Comparison of ENCODE assay signal across 28 mouse cellular contexts in the genomic region with DNA sequence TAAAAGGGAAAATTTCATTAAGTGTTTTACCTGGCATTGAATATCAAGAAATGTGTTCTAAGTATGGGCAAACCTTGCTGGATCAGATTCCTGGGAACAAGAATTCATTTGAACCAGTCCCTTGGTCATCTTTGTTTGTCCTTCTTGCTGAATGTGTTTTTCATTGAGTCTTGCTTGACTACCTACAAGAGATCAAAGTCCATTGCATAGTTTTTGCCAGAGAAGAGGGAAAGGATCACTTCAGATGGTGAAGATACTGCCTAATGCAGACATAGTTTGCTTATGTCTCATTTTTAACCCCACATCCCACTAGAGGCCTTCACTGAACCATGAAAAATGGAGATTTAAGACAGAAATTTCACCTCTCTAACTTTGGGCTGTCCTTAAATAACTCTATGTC.
"Had no signal": no experiment of that assay in that cellular context is flagged by ENCODE, and none has a peak within 500 bp of the region (broad histone marks: within the 10 kb centered on the region; RNA-seq: fewer than 3 reads in every experiment).

No protein-coding gene starts in this region.

- H3K27ac ChIP-seq: embryonic facial prominence, embryonic 10.5 days; embryonic facial prominence, embryonic 12.5 days; embryonic facial prominence, embryonic 13.5 days; embryonic facial prominence, embryonic 15.5 days; forebrain, embryonic 10.5 days; forebrain, embryonic 12.5 days; forebrain, embryonic 13.5 days; forebrain, embryonic 15.5 days; gastrocnemius, adult 2 months had no signal

- H3K4me3 ChIP-seq: embryonic facial prominence, embryonic 10.5 days; embryonic facial prominence, embryonic 12.5 days; embryonic facial prominence, embryonic 13.5 days; embryonic facial prominence, embryonic 15.5 days; erythroblast, embryonic 14.5 days; forebrain, embryonic 10.5 days; forebrain, embryonic 12.5 days; forebrain, embryonic 13.5 days; forebrain, embryonic 15.5 days; gastrocnemius, adult 2 months had no signal

- DNase-seq: cerebellum, adult 2 months; cerebellum, adult 8-10 months; cerebellum, adult 9-10 months; cerebellum, adult 9-11 months; cerebellum, postnatal 10 days; cerebellum, postnatal 14 days; cerebellum, postnatal 25 days; cerebellum, postnatal 36 days; embryo, embryonic 11 days; forebrain, postnatal 0 days; gastrocnemius, adult 2 months; gastrocnemius, postnatal 10 days; gastrocnemius, postnatal 14 days; gastrocnemius, postnatal 25 days; gastrocnemius, postnatal 36 days; heart, adult 11 months; heart, adult 18-20 months had no signal

- H3K27me3 ChIP-seq: embryonic facial prominence, embryonic 12.5 days; embryonic facial prominence, embryonic 13.5 days; embryonic facial prominence, embryonic 15.5 days; forebrain, embryonic 12.5 days; forebrain, embryonic 13.5 days; forebrain, embryonic 15.5 days had no signal

- H3K9me3 ChIP-seq: embryonic facial prominence, embryonic 10.5 days; embryonic facial prominence, embryonic 12.5 days; embryonic facial prominence, embryonic 13.5 days; embryonic facial prominence, embryonic 15.5 days; forebrain, embryonic 10.5 days; forebrain, embryonic 12.5 days; forebrain, embryonic 13.5 days; forebrain, embryonic 15.5 days had no signal

- H3K36me3 ChIP-seq: embryonic facial prominence, embryonic 10.5 days; embryonic facial prominence, embryonic 12.5 days; embryonic facial prominence, embryonic 13.5 days; embryonic facial prominence, embryonic 15.5 days; forebrain, embryonic 10.5 days; forebrain, embryonic 12.5 days; forebrain, embryonic 15.5 days had no signal

- ATAC-seq: forebrain, embryonic 13.5 days; forebrain, embryonic 14.5 days; forebrain, embryonic 15.5 days; forebrain, embryonic 16.5 days; forebrain, postnatal 0 days had no signal

- H3K4me1 ChIP-seq: embryonic facial prominence, embryonic 10.5 days; embryonic facial prominence, embryonic 12.5 days; embryonic facial prominence, embryonic 13.5 days; embryonic facial prominence, embryonic 15.5 days; forebrain, embryonic 10.5 days; forebrain, embryonic 12.5 days; forebrain, embryonic 13.5 days; forebrain, embryonic 15.5 days had no signal

- H3K9ac ChIP-seq: embryonic facial prominence, embryonic 12.5 days; embryonic facial prominence, embryonic 13.5 days; embryonic facial prominence, embryonic 15.5 days; forebrain, embryonic 12.5 days; forebrain, embryonic 13.5 days; forebrain, embryonic 15.5 days; forebrain, postnatal 0 days had no signal

- H3K4me2 ChIP-seq: embryonic facial prominence, embryonic 12.5 days; embryonic facial prominence, embryonic 13.5 days; embryonic facial prominence, embryonic 15.5 days; forebrain, embryonic 12.5 days; forebrain, embryonic 13.5 days; forebrain, embryonic 15.5 days had no signal
